In genomic region chr13:15707481-15707881, GRCm38 (mm10) we compare ENCODE assay signal across 9 mouse cellular contexts.
DNase-seq lines count a peak whose midpoint lies in the region; TF ChIP-seq lines count a peak whose summit lies in the region.
"Had no signal": no experiment of that assay in that cellular context is flagged by ENCODE, and none has a peak within 500 bp of the region (broad histone marks: within the 10 kb centered on the region; RNA-seq: fewer than 3 reads in every experiment).

No protein-coding gene starts in this region.

- peaks cover 96% of the 10 kb centered on the region for H3K4me1 ChIP-seq in forebrain, embryonic 10.5 days
- peaks cover 3% of the 10 kb centered on the region; the same call in 1 of the 2 replicates for H3K4me1 ChIP-seq in lung, adult 2 months (ENCODE audit: control insufficient read depth, insufficient read depth, low read length)

- H3K36me3 ChIP-seq in forebrain, embryonic 10.5 days (replicated peaks), result peaks cover 17% of the 10 kb centered on the region; the same call in 1 of the 2 replicates

- 0 out of 2 replicates have a peak, but pooled peaks have one; percentile 14 for TF ChIP-seq CTCF in lung, adult 2 months (IDR thresholded peaks at IDR 0.05; ENCODE audit: insufficient read depth, low read length)

- peaks cover 18% of the 10 kb centered on the region; the same call in 1 of the 2 replicates for H3K27me3 ChIP-seq in forebrain, embryonic 10.5 days (ENCODE audit: poor library complexity, severe bottlenecking)

- intact Hi-C loops in gastrocnemius, postnatal 14 days (cut with DNase I; ENCODE audit: low total_unique reads), result no loop called here

- H3K4me3 ChIP-seq in forebrain, embryonic 10.5 days, result no peak overlapping the region; the same call in none of the 2 replicates
- no peak overlapping the region for H3K4me3 ChIP-seq in lung, adult 2 months (replicated peaks; ENCODE audit: extremely low read depth, low read depth, low read length)

- peak overlapping the region; percentile 80 for H3K27ac ChIP-seq in forebrain, embryonic 10.5 days

- peak; percentile 32 for DNase-seq in testis, postnatal 14 days (ENCODE audit: low spot score)
- DNase-seq in testis, postnatal 10 days (ENCODE audit: low spot score), result no peak
- peak; percentile 53 for DNase-seq in forebrain, embryonic 10.5 days (ENCODE audit: extremely low spot score, low spot score)
- peak; percentile 19 for DNase-seq in lung, adult 2 months
- peak; percentile 6 for DNase-seq in yolk sac, embryonic 10.5 days (ENCODE audit: low spot score)
- DNase-seq in gastrocnemius, postnatal 14 days, result no peak
- DNase-seq in layer of hippocampus, adult 9-11 months, result no peak
- DNase-seq in left cerebral cortex, adult 18-20 months (ENCODE audit: low spot score in 2 of 2), result no peak
- DNase-seq: layer of hippocampus, postnatal 36 days had no signal

- 22% methylated on average over 4 of the region's 4 CpGs for WGBS in forebrain, embryonic 10.5 days
- 51% methylated on average over 4 of the region's 4 CpGs for WGBS in lung, adult 2 months

- TF ChIP-seq POLR2A in lung, adult 2 months (IDR thresholded peaks at IDR 0.05; ENCODE audit: borderline replicate concordance, extremely low read depth, low read depth, low read length), result no peak

- H3K9me3 ChIP-seq in forebrain, embryonic 10.5 days, result no peaks in the 10 kb centered on the region

Comparison
In these comparisons a context has a peak if more than half of its experiments do, and no peak if none do; other contexts are left out.
1. DNase-seq: peak in testis, postnatal 14 days (single experiment), forebrain, embryonic 10.5 days (single experiment), lung, adult 2 months (single experiment) and yolk sac, embryonic 10.5 days (single experiment); none in testis, postnatal 10 days (single experiment), gastrocnemius, postnatal 14 days (single experiment), layer of hippocampus, adult 9-11 months (single experiment) and left cerebral cortex, adult 18-20 months (0 of 2).